Mouse (Mus musculus) lung, postnatal 25 days (tissue): ENCODE measurements around the gene Matn1.

ENCODE experiments used
- DNase-seq: peaks from one replicate; pipeline ENCODE4 v3.0.0; 2022; ENCODE audit warnings: low spot score

Gene Matn1

DNA sequence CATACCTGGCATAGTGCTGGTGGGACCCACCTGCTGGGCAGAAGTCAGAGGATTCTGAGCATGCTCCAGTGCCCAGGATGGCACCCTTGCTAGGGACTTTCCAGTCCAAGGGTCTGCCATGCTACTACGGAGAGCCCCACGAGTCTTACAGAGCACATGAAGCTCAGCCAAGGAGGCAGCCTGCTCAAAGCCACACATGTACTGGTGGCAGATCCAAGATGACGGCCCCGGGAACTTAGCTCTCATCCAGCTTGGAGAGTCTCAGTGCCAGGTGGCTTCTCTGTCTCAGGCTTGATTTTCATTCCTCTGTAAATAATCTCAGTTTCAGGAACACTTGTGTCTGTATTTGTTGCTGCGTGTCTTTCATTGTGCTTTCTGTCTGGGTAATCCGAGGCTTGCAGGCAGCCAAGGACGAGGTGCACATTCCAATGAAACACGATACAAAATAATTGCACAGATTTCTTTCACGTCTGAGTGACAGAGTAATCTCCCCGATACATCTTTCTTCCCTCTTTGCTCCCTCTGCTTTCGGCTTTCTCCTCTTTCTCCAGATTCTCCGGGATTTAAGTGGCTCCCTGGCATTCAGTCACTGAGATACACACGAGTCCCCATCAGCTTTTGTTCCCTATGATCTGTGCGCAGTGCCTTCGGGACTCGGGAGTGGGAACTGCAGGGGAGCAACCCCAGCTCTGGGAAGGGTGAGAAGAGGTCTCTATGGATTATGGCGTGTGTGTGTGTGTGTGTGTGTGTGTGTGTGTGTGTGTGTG is 40.4 kb downstream of the Matn1 start:
- DNase-seq, result no peak

DNA sequence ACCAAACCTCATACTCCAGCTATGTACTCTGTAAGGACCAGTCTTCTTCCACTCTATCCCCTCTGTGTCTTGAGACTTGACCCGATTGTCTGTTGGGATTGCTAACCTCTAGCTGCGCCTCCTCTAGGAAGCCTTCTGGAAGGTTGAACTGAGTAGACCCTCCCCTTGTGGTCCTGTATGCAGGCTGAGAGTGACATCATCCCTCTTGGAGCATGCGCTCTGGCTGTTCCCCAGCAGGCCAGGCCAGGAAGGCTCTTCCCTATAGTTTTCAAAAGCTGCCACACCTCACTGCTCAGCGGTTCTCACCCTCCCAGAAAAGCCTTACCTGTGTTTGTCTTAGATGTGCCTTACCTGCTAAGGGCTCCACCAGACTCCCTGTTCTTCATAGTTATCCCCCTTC is 42.9 kb downstream of the Matn1 start:
- no peak for DNase-seq

DNA sequence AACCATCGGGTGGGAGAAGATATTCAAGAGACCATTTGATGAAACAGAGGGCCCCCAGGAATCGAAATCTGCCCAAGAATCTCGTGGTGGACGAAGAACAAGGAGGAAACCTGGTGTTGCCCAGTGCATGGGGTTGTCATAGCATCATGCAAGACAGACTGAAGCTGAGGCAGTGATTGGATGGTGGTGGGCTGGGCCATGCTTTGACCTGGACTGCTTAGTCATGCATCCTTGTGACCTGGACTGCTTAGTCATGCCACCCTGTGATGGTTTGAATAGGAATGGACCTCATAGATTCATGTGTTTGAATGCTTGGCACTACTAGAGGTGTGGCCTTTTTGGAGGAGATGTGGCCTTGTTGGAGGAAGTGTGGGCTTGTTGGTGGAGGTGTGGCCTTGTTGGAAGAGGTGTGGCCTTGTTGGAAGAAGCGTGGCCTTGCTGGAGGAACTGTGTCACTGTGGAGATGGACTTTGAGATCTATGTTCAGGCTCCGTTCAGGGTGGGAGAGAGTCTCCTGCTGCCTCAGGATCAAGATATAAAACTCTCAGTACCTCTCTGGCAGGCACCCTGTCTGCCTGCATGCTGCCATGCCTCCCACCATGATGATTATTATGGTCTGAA is 44.1 kb downstream of the Matn1 start:
- DNase-seq, result no peak

DNA sequence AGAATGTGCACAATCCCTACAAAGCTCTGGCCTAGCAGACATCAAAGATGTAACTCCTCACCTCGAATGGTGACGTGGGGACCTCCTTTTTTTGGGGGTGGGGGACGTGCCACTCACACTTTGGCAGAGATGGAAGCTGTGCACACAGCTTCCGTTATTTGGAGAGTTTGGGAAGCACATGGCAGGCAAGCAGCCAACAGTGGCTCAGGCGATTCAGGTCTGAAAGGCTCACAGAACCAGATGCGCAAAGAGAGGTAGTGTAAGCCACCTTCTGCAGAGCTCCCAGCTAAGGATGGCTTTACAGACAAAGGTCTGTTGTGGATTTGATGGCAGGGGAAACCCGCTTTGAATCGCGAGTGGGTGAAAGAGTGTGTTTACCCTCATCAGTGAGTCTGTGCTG is 45.0 kb downstream of the Matn1 start:
- no peak for DNase-seq

DNA sequence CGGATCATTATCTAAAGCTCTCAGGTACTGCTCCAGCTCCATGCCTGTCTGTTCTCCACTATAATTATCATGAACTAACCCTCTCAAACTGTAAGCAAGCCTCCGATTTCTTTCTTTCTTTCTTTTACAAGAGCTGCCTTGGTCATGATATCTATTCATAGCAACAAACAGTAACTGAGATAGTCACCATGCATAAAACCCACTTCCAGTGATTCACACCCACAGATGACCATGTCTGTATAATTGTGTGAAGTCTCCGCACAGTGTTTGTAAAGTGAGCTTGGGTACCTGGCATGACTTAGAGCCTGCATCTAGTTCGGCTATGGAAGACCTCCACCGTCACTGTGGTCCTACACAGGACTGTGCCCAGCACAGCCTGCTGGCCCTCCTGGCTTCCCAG is 46.8 kb downstream of the Matn1 start:
- DNase-seq, result no peak

DNA sequence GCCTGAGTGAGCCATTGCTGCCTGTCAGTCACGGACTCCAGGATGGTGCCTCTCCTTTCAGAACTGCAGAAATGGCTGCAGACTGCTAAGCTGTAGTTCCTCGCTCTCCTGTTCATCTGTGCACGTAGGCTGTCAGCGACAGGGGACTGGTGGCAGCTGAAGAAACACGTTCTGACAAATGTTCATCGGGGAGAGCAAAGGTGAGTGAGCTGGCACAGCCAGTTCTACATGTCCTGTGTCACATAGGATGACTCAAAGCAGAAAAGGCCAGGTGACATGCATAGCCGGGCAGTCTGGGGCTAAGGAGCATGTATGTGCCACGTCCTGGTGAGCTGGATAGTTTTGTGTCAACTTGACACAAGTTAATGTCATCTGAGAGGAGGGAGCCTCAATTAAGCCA is 50.4 kb downstream of the Matn1 start:
- no peak for DNase-seq

DNA sequence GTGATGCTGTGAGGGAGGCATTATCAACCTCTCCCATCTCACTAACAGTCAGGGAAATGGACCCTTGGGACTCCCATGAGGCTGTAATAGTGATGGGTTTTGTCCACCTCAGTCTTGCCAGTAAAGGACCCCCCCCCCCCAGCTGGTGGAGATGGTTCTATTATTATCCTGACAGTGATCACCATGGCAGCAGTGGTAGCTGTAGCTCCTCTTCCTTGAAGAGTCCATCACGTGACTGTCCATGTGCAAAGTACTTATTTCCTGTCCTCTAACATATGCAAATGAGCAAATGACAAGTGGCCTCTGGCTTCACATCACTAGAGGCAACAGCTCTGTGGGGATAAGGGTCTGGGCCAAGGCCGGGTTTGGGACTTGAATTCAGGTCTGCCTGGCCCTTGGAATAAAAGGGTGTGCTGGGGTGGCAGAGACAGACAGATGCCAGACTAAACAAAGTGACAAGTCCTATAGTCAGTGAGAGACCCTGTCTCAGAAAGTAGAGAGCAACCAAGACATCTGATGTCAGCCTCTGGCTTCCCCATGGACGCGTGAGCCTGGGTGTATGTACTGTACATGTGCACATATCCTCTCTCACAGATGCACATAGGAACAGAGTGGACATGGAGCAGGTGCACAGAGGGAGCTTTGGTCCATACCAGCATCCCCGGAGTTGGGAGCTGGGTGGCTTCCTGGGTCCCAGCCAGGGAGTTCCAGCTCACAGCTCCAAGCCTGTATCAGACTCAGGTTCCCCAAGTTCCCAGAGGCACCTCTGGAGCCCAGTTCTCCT is 55.8 kb downstream of the Matn1 start:
- DNase-seq, result no peak

DNA sequence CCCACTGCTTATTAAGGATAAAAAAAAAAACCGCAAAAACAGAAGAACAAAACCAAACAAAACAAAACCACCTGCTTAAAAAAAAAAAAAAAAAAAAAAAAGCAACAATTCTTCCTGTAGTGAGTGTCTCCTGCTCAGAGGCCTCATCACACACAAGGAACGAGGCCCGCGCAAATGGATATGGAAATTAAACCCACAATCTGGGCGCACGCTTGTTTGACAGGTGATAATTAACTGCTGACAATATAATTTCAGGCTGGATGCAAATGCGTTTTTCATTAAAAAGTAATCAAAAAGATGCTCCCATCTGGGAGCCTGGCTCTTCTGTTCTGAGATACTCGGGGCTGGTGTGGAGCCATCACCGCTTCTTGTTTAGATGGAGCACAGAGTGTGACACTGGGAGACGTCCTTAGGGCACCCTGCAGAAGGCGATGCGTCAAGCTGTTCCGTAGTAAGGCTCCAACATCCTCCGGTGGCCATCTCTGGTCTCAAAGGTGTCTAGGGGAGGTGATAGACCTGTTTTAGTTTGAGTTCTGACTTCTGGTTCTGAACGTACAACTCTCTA is 56.5 kb downstream of the Matn1 start:
- DNase-seq, result no peak
